Mouse (Mus musculus): Measurements from ENCODE around the gene Abcg4. TPM values are rescaled to one million over a fixed set of nuclear protein-coding genes. Genes with fewer than 3 reads are reported as not detected.

Gene Abcg4
- total and polyA plus RNA-seq, 3 experiments = 4.1 to 17.1 TPM; not detected in 1

DNA sequence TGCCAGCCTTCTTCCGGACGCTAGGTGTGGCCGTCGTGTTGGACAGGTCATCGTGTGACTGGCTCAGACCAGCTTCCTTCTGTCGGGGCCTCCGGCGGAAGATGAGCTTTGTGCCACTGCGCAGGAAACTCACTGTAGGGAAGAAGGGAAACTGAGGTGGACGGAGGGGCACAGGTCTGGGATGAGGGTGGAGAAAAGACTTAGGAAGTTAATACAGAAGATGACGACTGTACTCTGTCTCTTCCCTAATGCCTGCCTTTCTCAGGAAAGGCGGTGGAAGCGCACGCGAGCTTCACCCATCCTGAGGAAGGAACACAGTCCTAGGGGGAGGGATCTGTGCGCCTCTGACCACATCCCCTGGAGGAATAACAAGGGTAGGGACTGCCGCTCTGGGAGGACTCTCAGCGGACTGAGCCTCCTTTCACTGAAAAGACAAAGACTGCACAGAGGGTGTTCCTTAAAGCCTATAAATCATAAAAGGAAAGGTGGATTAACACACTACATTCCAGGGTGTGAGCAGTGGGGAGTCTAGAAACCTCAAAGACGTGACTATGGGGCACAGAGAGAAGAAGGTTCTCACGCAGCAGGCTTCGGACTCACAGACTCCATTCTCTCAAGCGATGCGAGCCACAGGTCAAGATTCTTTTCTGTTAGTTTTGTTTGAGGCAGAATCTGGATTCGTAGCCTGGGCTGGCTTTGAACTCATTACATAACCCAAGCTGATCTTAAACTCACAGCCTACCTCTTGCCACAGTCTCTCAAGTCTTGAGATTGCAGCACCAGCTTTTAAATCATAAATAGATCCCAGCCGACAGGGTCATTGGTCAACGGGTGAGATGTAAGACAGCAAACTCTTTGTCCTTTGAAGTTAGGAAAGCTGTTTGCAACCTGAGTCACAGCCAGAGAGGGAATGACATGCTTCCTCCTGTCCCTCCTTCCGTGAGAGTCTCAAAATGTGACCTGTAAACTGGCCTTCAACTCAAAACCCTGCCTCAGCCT lies 23.0 kb upstream of the Abcg4 start:
- H3K27me3 ChIP-seq (ENCODE audit: control insufficient read depth in 1 of 2, insufficient read depth in 2 of 2, low read length in 2 of 2) = no peaks in the 10 kb centered on the region
- TF ChIP-seq KAT2A (conservative IDR thresholded peaks at IDR 0.05; ENCODE audit: low read depth, low read length) = no peak
- TF ChIP-seq CHD2 (IDR thresholded peaks at IDR 0.05; ENCODE audit: low read length) = no peak
- no peak for TF ChIP-seq MAZ (IDR thresholded peaks at IDR 0.05; ENCODE audit: low read depth, low read length)
- no peak for TF ChIP-seq TBP (IDR thresholded peaks at IDR 0.05; ENCODE audit: low read depth, low read length)
- no peak for TF ChIP-seq EP300 (IDR thresholded peaks at IDR 0.05; ENCODE audit: low read depth in 1 of 2, low read length in 2 of 2)
- TF ChIP-seq POLR2A (IDR thresholded peaks at IDR 0.05; ENCODE audit: control insufficient read depth in 1 of 2, insufficient read depth in 1 of 2, low read depth in 1 of 2, low read length in 2 of 2, poor library complexity in 1 of 2) = no peak
- no peak for TF ChIP-seq TAL1 (IDR thresholded peaks at IDR 0.05; ENCODE audit: low read length)
- TF ChIP-seq CHD1 (IDR thresholded peaks at IDR 0.05; ENCODE audit: low read depth, low read length) = no peak
- TF ChIP-seq ZKSCAN1 (IDR thresholded peaks at IDR 0.05; ENCODE audit: low read depth, low read length) = no peak
- no peak for TF ChIP-seq UBTF (IDR thresholded peaks at IDR 0.05; ENCODE audit: borderline replicate concordance, insufficient read depth, low read depth, low read length)
- no peak for TF ChIP-seq CTCF (IDR thresholded peaks at IDR 0.05 in 2 of 3, conservative IDR thresholded peaks at IDR 0.05 in 1 of 3; ENCODE audit: control insufficient read depth in 1 of 3, insufficient read depth in 1 of 3, low read depth in 2 of 3, low read length in 3 of 3, poor library complexity in 1 of 3, severe bottlenecking in 1 of 3)
- TF ChIP-seq RCOR1 (IDR thresholded peaks at IDR 0.05; ENCODE audit: low read depth, low read length) = no peak
- no peak for TF ChIP-seq GABPA (IDR thresholded peaks at IDR 0.05; ENCODE audit: low read depth, low read length)
- TF ChIP-seq JUND (IDR thresholded peaks at IDR 0.05; ENCODE audit: low read depth, low read length) = no peak
- TF ChIP-seq SMC3 (IDR thresholded peaks at IDR 0.05; ENCODE audit: low read depth, low read length) = no peak
- TF ChIP-seq NRF1 (IDR thresholded peaks at IDR 0.05; ENCODE audit: insufficient read depth, low read depth, low read length, poor library complexity, severe bottlenecking) = no peak
- no peak for TF ChIP-seq POLR2AphosphoS2 (IDR thresholded peaks at IDR 0.05; ENCODE audit: low read length)
- TF ChIP-seq MAX (IDR thresholded peaks at IDR 0.05; ENCODE audit: low read length) = no peak
- TF ChIP-seq ZC3H11A (IDR thresholded peaks at IDR 0.05; ENCODE audit: low read depth, low read length) = no peak
- no peak for DNase-seq (ENCODE audit: low read depth, low spot score)
- no peak overlapping the region for H3K9ac ChIP-seq (ENCODE audit: control insufficient read depth, low read depth, low read length, poor library complexity, severe bottlenecking)
- no peak overlapping the region for H3K27ac ChIP-seq (ENCODE audit: control insufficient read depth, low read depth, low read length)
- H3K9me3 ChIP-seq (replicated peaks; ENCODE audit: insufficient read depth, low read length) = no peaks in the 10 kb centered on the region
- peaks cover 0 to 2% of the 10 kb centered on the region in 2 experiments; a peak in 2 of 4 replicates for H3K4me1 ChIP-seq (ENCODE audit: control insufficient read depth in 1 of 2, insufficient read depth in 2 of 2, low read length in 2 of 2)
- no peaks in the 10 kb centered on the region for H3K79me2 ChIP-seq (ENCODE audit: control insufficient read depth, insufficient read depth, low read length, poor library complexity)
- H3K36me3 ChIP-seq (ENCODE audit: control insufficient read depth in 1 of 2, insufficient read depth in 2 of 2, low read length in 2 of 2) = no peaks in the 10 kb centered on the region
- no peak overlapping the region for H3K4me3 ChIP-seq (ENCODE audit: control insufficient read depth in 1 of 2, insufficient read depth in 1 of 2, low read depth in 2 of 2, low read length in 2 of 2)

GRCm38 (mm10) chr9:44310750-44311135 lies 22.3 kb upstream of the Abcg4 start:
- H3K4me3 ChIP-seq (ENCODE audit: control insufficient read depth in 1 of 2, insufficient read depth in 1 of 2, low read depth in 2 of 2, low read length in 2 of 2) = no peak overlapping the region
- no peaks in the 10 kb centered on the region for H3K36me3 ChIP-seq (ENCODE audit: control insufficient read depth in 1 of 2, insufficient read depth in 2 of 2, low read length in 2 of 2)
- H3K9me3 ChIP-seq (replicated peaks; ENCODE audit: insufficient read depth, low read length) = no peaks in the 10 kb centered on the region
- H3K27ac ChIP-seq (ENCODE audit: control insufficient read depth, low read depth, low read length) = no peak overlapping the region
- H3K4me1 ChIP-seq (ENCODE audit: control insufficient read depth in 1 of 2, insufficient read depth in 2 of 2, low read length in 2 of 2) = peaks cover 0 to 5% of the 10 kb centered on the region in 2 experiments; a peak in 2 of 4 replicates
- no peaks in the 10 kb centered on the region; the same call in 1 of the 2 replicates for H3K79me2 ChIP-seq (ENCODE audit: control insufficient read depth, insufficient read depth, low read length, poor library complexity)
- no peak overlapping the region for H3K9ac ChIP-seq (ENCODE audit: control insufficient read depth, low read depth, low read length, poor library complexity, severe bottlenecking)
- DNase-seq (ENCODE audit: low read depth, low spot score) = no peak
- H3K27me3 ChIP-seq (ENCODE audit: control insufficient read depth in 1 of 2, insufficient read depth in 2 of 2, low read length in 2 of 2) = no peaks in the 10 kb centered on the region
- TF ChIP-seq ZMIZ1 (IDR thresholded peaks at IDR 0.05; ENCODE audit: low read depth, low read length) (no peak), MYB (IDR thresholded peaks at IDR 0.05; ENCODE audit: low read depth, low read length) (no peak), JUND (IDR thresholded peaks at IDR 0.05; ENCODE audit: low read depth, low read length) (no peak), NRF1 (IDR thresholded peaks at IDR 0.05; ENCODE audit: insufficient read depth, low read depth, low read length, poor library complexity, severe bottlenecking) (no peak), CHD2 (IDR thresholded peaks at IDR 0.05; ENCODE audit: low read length) (no peak), SIN3A (IDR thresholded peaks at IDR 0.05; ENCODE audit: low read length) (no peak), ELF1 (IDR thresholded peaks at IDR 0.05; ENCODE audit: low read depth, low read length) (no peak), MAX (IDR thresholded peaks at IDR 0.05; ENCODE audit: low read length) (no peak), MAZ (IDR thresholded peaks at IDR 0.05; ENCODE audit: low read depth, low read length) (no peak), POLR2AphosphoS5 (IDR thresholded peaks at IDR 0.05; ENCODE audit: borderline replicate concordance, low read depth, low read length) (no peak), CTCF (IDR thresholded peaks at IDR 0.05 in 2 of 3, conservative IDR thresholded peaks at IDR 0.05 in 1 of 3; ENCODE audit: control insufficient read depth in 1 of 3, insufficient read depth in 1 of 3, low read depth in 2 of 3, low read length in 3 of 3, poor library complexity in 1 of 3, severe bottlenecking in 1 of 3) (no peak), TAL1 (IDR thresholded peaks at IDR 0.05; ENCODE audit: low read length) (no peak), MAFK (IDR thresholded peaks at IDR 0.05; ENCODE audit: borderline replicate concordance, low read depth, low read length) (no peak), NELFE (IDR thresholded peaks at IDR 0.05; ENCODE audit: low read depth, low read length) (no peak), MEF2A (IDR thresholded peaks at IDR 0.05; ENCODE audit: extremely low read depth, insufficient replicate concordance, low read depth, low read length, poor library complexity, severe bottlenecking) (no peak), MXI1 (IDR thresholded peaks at IDR 0.05; ENCODE audit: low read depth, low read length) (no peak), TBP (IDR thresholded peaks at IDR 0.05; ENCODE audit: low read depth, low read length) (no peak), POLR2A (IDR thresholded peaks at IDR 0.05; ENCODE audit: control insufficient read depth in 1 of 2, insufficient read depth in 1 of 2, low read depth in 1 of 2, low read length in 2 of 2, poor library complexity in 1 of 2) (no peak)

Data from MEL (cell line).